Mouse (Mus musculus) adrenal gland (tissue): ENCODE data around the gene Ubtf.

Experiments
- intact Hi-C: fragments of 180-260 bp; cut with DNase I; formaldehyde crosslinking; loops from one replicate; pipeline ENCODE4 v1.15.1; 2025

The Ubtf gene

GRCm38 (mm10) chr11:102348101-102348585 lies 28.6 kb upstream of the Ubtf start:
- intact Hi-C loops = no loop called here

GRCm38 (mm10) chr11:102347683-102348082 lies 28.1 kb upstream of the Ubtf start:
- intact Hi-C loops = no loop called here

- intact Hi-C loops = no loop called here
These were observed 27.4 kb upstream of the Ubtf start for GRCm38 (mm10) chr11:102346926-102347325.

- intact Hi-C loops = no loop called here
These were observed 24.9 kb upstream of the Ubtf start for GRCm38 (mm10) chr11:102344458-102344857.

- intact Hi-C loops = no loop called here
These were observed 23.2 kb upstream of the Ubtf start for GRCm38 (mm10) chr11:102342742-102343141.

GRCm38 (mm10) chr11:102341101-102341500 lies 21.6 kb upstream of the Ubtf start:
- intact Hi-C loops = no loop called here

- intact Hi-C loops = no loop called here
These were observed 20.1 kb upstream of the Ubtf start for GRCm38 (mm10) chr11:102339624-102340023.

GRCm38 (mm10) chr11:102339195-102339594 lies 19.7 kb upstream of the Ubtf start:
- intact Hi-C loops = no loop called here

GRCm38 (mm10) chr11:102338561-102338960 lies 19.0 kb upstream of the Ubtf start:
- intact Hi-C loops = no loop called here

- intact Hi-C loops = no loop called here
These were observed 18.4 kb upstream of the Ubtf start for GRCm38 (mm10) chr11:102337921-102338320.

GRCm38 (mm10) chr11:102336191-102336590 lies 16.6 kb upstream of the Ubtf start:
- intact Hi-C loops = no loop called here

GRCm38 (mm10) chr11:102334973-102335700 lies 15.6 kb upstream of the Ubtf start:
- intact Hi-C loops = loop anchor here (5.0 kb wide), 1 partner anchor 42 kb away; no protein-coding TSS in a partner anchor

GRCm38 (mm10) chr11:102334010-102334409 lies 14.5 kb upstream of the Ubtf start:
- intact Hi-C loops = loop anchor here (5.0 kb wide), 1 partner anchor 43 kb away; no protein-coding TSS in a partner anchor

- intact Hi-C loops = loop anchor here (5.0 kb wide), 1 partner anchor 44 kb away; no protein-coding TSS in a partner anchor
These were observed 13.5 kb upstream of the Ubtf start for GRCm38 (mm10) chr11:102333061-102333460.

GRCm38 (mm10) chr11:102331806-102332205 lies 12.3 kb upstream of the Ubtf start:
- intact Hi-C loops = loop anchor here (5.0 kb wide), 1 partner anchor 45 kb away; no protein-coding TSS in a partner anchor

- intact Hi-C loops = loop anchor here (5.0 kb wide), 1 partner anchor 47 kb away; no protein-coding TSS in a partner anchor
These were observed 10.5 kb upstream of the Ubtf start for GRCm38 (mm10) chr11:102330039-102330438.

GRCm38 (mm10) chr11:102329518-102329917 lies 10.0 kb upstream of the Ubtf start:
- intact Hi-C loops = no loop called here

- intact Hi-C loops = no loop called here
These were observed 8.3 kb upstream of the Ubtf start for GRCm38 (mm10) chr11:102327839-102328238.

GRCm38 (mm10) chr11:102327250-102327649 lies 7.7 kb upstream of the Ubtf start:
- intact Hi-C loops = no loop called here

GRCm38 (mm10) chr11:102323516-102323915 lies 4.0 kb upstream of the Ubtf start:
- intact Hi-C loops = no loop called here

- intact Hi-C loops = no loop called here
These were observed 2.4 kb upstream of the Ubtf start for GRCm38 (mm10) chr11:102321931-102322330.

- intact Hi-C loops = no loop called here
These were observed 1.1 kb upstream of the Ubtf start for GRCm38 (mm10) chr11:102320686-102321005.
